Mouse (Mus musculus) MEL (cell line): Measurements from ENCODE around the gene Pitpnm3. TPM values are rescaled to one million over a fixed set of nuclear protein-coding genes. Genes with fewer than 3 reads are reported as not detected.

Experiments used
- polyA plus RNA-seq, 2 experiments: library from polyadenylated mRNA; stranded (reverse) in 1 of 2; unstranded in 1 of 2; fragments of >175 nt in 1 of 2; fragments of >200 nt in 1 of 2; gene quantifications; 2 replicates each; pipeline versions ENCODE4 v1.2.1 to v1.2.4; 2012; ENCODE audit warnings: low replicate concordance in 2 of 2, low read depth in 1 of 2; ENCODE audit not compliant: insufficient read length in 2 of 2, insufficient read depth in 1 of 2, missing spikeins in 1 of 2
- total RNA-seq: library from RNA; depleted of rRNA; stranded (reverse); fragments of 300-350 nt; gene quantifications from 2 replicates; pipeline ENCODE4 v1.2.3, GENCODE M21; 2012; rRNA removed

Pitpnm3 gene
- total and polyA plus RNA-seq, 3 experiments, result 0.24 TPM; not detected in 2

Other genes starting within 250 kb of the Pitpnm3 start
- gene Aipl1, start 98.3 kb downstream of the Pitpnm3 start, total RNA-seq, result 0.39 and 0.42 TPM in 2 replicates
- under 1 TPM in 1 of 2 experiments, not detected in 1; 0.58 TPM for gene Aipl1, start 98.3 kb downstream of the Pitpnm3 start, polyA plus RNA-seq
- 24.3 and 25.8 TPM in 2 replicates for gene Pimreg, start 93.7 kb downstream of the Pitpnm3 start, total RNA-seq
- gene Pimreg, start 93.7 kb downstream of the Pitpnm3 start, polyA plus RNA-seq, result 10 to 100 TPM in 1 of 2 experiments, not detected in 1; 45.3 TPM
- 1.5 and 1.6 TPM in 2 replicates for gene Gm43951, start 71.1 kb upstream of the Pitpnm3 start, total RNA-seq
- 1 to 10 TPM in 1 of 2 experiments, not detected in 1; 2.0 TPM for gene Gm43951, start 71.1 kb upstream of the Pitpnm3 start, polyA plus RNA-seq
- 17.5 and 19.6 TPM in 2 replicates for gene 4933427D14Rik, start 71.7 kb upstream of the Pitpnm3 start, total RNA-seq
- gene 4933427D14Rik, start 71.7 kb upstream of the Pitpnm3 start, polyA plus RNA-seq, result 10 to 100 TPM in 1 of 2 experiments, not detected in 1; 14.5 TPM
- 194 and 210 TPM in 2 replicates for gene Txndc17, start 71.8 kb upstream of the Pitpnm3 start, total RNA-seq
- gene Txndc17, start 71.8 kb upstream of the Pitpnm3 start, polyA plus RNA-seq, result 100 to 1,000 TPM in 1 of 2 experiments, not detected in 1; 196 TPM
- gene Med31, start 79.8 kb upstream of the Pitpnm3 start, total RNA-seq, result 18.2 and 21.1 TPM in 2 replicates
- gene Med31, start 79.8 kb upstream of the Pitpnm3 start, polyA plus RNA-seq, result 10 to 100 TPM in 1 of 2 experiments, not detected in 1; 12.1 TPM
- not detected in 2 replicates for gene Slc13a5, start 131.4 kb upstream of the Pitpnm3 start, total RNA-seq
- gene Slc13a5, start 131.4 kb upstream of the Pitpnm3 start, polyA plus RNA-seq, result not detected
- gene Xaf1, start 165.9 kb upstream of the Pitpnm3 start, total RNA-seq, result 0.56 and 1.0 TPM in 2 replicates
- gene Xaf1, start 165.9 kb upstream of the Pitpnm3 start, polyA plus RNA-seq, result 1 to 10 TPM in 1 of 2 experiments, not detected in 1; 1.8 TPM
- not detected in 2 replicates for gene Fbxo39, start 178.7 kb upstream of the Pitpnm3 start, total RNA-seq
- gene Fbxo39, start 178.7 kb upstream of the Pitpnm3 start, polyA plus RNA-seq, result not detected
- gene Tekt1, start 226.7 kb upstream of the Pitpnm3 start, total RNA-seq, result not detected in 2 replicates
- gene Tekt1, start 226.7 kb upstream of the Pitpnm3 start, polyA plus RNA-seq, result not detected